Mouse (Mus musculus) heart, postnatal 0 days (tissue): Measurements from ENCODE around the gene Zmiz1.
A peak's percentile ranks its signal among the peaks of the same experiment; 100 is the strongest.

Source experiments
- CTCF ChIP-seq: IDR thresholded peaks from 2 replicates; pipeline ENCODE4 v1.5.1; 2016; ENCODE audit warnings: antibody characterized with exemption, control low read depth, low read depth
- EP300 ChIP-seq: IDR thresholded peaks from 2 replicates; pipeline ENCODE4 v1.6.1; 2016; ENCODE audit warnings: antibody characterized with exemption, low read depth

DNA sequence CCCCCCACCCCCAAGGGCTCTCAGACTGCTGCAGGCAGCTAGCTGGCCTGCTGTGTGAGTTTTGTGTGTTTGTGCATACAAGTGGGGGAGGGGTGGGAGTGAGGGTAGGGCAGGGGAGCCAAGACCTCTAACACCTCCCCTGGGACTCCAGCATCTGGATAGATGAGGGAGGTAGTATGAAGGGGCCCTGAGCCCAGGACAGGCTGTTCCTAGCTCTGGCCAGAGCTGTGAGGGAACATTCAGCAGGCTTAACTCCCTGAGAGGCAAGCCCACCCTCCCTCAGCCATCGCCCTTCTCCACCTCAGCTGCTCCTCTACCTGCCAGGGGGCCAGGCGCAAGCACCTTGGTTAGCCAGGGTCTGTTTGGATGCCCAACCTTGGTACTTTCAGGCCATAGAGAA lies 249.9 kb downstream of the Zmiz1 start:
- TF ChIP-seq CTCF: no peak
- peak; percentile 56; the same call in 1 of the 2 replicates for TF ChIP-seq EP300
